Mouse (Mus musculus) central nervous system, embryonic 14 days (tissue): ENCODE results near the gene Pomgnt1. TPM values are rescaled to one million over a fixed set of nuclear protein-coding genes. Genes with fewer than 3 reads are reported as not detected.

Source experiments
- polyA plus RNA-seq: library from polyadenylated mRNA; depleted of rRNA; stranded (reverse); fragments of >200 nt; gene quantifications from 2 replicates; pipeline ENCODE4 v1.2.3, GENCODE M21; 2012; rRNA removed

The Pomgnt1 gene
- 70.4 and 74.7 TPM in 2 replicates for polyA plus RNA-seq

DNA sequence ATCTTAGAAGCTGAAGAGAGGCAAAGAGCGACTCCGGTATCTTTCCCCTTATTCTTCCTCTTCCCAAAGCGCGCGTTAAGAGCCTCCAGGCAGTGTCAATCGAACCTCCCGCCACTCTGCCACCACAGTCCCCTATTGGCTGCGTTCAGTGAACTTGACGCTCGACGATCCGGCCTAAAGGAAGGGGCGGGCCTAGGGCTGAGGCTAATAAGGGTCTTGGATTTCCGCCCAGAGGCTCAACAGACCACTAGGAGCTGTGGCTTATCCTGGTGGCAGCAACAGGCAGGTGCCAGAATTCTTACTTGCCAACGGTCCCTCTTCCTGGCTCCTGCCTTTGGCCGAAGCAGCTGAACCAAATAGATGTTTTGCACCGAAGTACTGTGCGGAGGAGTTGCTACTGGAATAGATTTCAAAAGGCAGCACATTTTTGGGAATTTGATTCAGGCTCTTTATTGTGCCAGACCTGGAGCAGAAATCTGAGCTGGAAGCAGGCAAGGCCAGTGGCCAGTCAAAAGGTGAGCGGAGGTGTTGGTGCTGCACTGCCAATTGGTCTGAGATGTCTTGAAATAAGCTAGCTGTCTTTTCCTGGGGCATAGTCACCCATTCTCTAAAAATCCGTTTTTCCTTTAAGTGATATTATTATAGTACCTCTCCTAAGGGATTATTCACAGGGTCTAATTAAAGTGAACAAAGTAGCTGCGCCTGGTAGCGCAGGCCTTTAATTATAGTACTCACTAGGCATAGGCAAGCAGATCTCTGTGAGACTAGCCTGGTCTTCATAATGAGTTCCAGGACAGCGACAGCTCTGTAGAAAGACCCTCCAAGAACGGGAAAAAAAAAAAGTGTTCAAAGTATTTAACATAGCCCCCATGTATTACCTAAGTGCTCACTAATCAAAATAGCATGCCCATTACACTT, at the start of gene Pomgnt1, which contains the start of gene Rad54l:
Pomgnt1 (plus strand) TSS at position 239 of the 918 bp plus-strand sequence.
Rad54l (minus strand) TSS at position 89 of the 918 bp plus-strand sequence.

DNA sequence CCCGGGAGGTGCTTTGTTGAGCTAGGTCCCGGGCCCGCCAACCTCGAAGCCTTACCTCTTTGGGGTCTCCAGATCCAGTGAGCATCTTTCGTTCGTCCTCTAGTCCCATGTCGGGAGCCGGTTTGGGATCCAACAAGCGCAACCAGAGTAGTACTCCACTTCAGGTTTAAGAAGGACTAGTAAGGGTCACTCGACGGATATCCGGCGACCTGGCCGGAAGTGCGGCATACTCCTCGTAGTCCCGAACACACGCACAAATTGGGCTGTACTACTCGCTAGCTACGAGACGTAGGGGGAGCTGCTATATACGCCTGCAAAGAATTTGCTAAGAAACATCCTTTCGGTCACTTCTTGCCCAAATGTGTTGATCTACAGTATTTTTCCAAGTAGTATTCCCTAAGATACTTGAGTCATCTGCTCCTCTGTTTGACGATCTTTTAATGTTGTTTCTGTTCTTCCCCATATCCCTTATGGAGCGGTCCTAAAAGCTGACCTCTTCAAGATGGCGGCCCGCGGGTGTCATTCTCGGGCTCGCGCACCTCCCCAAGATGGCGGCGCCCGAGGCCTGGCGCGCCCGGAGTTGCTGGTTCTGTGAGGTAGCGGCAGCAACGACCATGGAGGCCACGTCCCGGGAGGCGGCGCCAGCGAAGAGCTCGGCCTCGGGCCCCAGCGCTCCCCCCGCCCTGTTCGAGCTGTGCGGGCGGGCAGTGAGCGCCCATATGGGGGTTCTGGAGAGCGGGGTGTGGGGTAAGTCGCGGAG, 48.6 kb upstream of the Pomgnt1 start, which contains the start of the genes Uqcrh and Lrrc41:
Uqcrh (minus strand) TSS at position 211 of the 760 bp plus-strand sequence.
Lrrc41 (plus strand) TSS at position 409 of the 760 bp plus-strand sequence.

DNA sequence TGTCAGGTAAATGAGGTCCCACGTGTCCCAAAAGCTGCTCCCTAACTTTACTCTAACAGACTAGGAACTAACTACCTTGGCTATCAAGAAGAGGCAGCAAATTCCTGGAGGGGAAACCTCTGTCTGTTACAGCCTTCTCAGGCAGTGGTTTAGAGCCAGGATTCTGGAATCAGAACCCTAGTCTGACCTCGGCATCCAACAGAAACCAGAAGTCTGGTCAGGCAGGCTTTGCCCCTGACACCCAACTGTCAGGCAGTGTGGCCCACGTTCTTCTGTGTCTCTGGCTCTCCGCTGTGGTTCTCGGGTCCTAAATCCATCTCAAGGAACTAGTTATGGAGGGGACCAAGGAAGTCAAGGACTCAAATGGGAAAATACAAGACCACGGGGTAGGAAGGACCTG, 27.6 kb downstream of the Pomgnt1 start, which contains the start of gene Lurap1:
Lurap1 (minus strand) TSS at position 101 of the 400 bp plus-strand sequence.

DNA sequence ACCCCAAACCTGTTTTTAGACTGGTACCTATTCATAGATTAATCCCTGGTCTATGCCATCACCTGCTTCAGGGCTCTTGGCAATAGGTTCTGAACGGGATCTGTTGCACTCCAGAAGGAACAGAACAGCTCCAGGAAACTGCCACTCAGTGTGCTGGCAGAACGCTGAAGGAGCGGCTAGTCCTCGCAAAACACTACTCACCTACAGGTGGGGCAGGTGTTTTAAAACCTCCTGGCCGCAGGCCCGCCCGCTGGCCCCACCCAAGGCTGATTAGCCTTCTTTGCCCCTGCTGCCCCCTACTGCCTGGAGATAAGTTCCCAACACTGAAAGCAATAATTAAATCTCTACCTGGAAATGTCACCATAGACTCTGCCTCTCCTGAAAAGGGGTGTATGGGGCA, 43.8 kb downstream of the Pomgnt1 start, which contains the start of gene Tspan1:
Tspan1 (minus strand) TSS at position 198 of the 400 bp plus-strand sequence.

DNA sequence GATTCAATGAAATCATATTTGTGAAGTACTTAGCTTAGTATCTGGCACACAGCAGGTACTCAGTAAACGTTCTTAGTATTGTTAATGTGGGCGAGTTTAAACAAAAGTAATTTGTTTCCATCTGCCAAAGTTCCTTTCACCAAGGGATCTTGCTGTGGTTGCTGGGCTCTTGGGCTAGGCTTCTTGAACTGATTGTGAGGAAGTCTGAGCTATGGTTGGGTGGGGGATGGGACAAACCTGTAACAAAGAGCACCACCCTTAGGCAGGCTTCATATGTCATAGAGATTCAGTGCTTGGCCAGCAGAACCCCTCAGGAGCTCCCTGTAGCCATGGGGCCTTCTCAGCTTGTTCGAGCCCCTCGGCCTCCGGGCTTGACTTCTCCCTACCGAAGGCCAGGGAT, 49.4 kb downstream of the Pomgnt1 start, which contains the start of the genes 1700042G07Rik and Gm49337:
1700042G07Rik (plus strand) TSS at position 301 of the 400 bp plus-strand sequence.
Gm49337 (plus strand) TSS at position 313 of the 400 bp plus-strand sequence.

Other genes starting within 250 kb of the Pomgnt1 start
- 0.04 and 0.11 TPM in 2 replicates for gene Kncn, start 239.4 kb upstream of the Pomgnt1 start, polyA plus RNA-seq
- gene 6430628N08Rik, start 233.2 kb upstream of the Pomgnt1 start, polyA plus RNA-seq, result 0.14 and 0.20 TPM in 2 replicates
- gene Dmbx1, start 183.9 kb upstream of the Pomgnt1 start, polyA plus RNA-seq, result 3.8 and 5.6 TPM in 2 replicates
- gene Faah, start 105.9 kb upstream of the Pomgnt1 start, polyA plus RNA-seq, result 12.3 and 14.6 TPM in 2 replicates
- gene Nsun4, start 70.0 kb upstream of the Pomgnt1 start, polyA plus RNA-seq, result 8.6 and 9.5 TPM in 2 replicates
- gene Uqcrh, start 48.8 kb upstream of the Pomgnt1 start, polyA plus RNA-seq, result 512 and 551 TPM in 2 replicates
- 41.6 and 43.3 TPM in 2 replicates for gene Lrrc41, start 48.6 kb upstream of the Pomgnt1 start, polyA plus RNA-seq
- gene Rad54l, start 150 bp upstream of the Pomgnt1 start, polyA plus RNA-seq, result 12.4 and 17.1 TPM in 2 replicates
- gene Lurap1, start 27.5 kb downstream of the Pomgnt1 start, polyA plus RNA-seq, result 1.0 and 1.2 TPM in 2 replicates
- 0.24 and 0.26 TPM in 2 replicates for gene Tspan1, start 43.8 kb downstream of the Pomgnt1 start, polyA plus RNA-seq
- gene 1700042G07Rik, start 49.5 kb downstream of the Pomgnt1 start, polyA plus RNA-seq, result not detected in 2 replicates
- not detected in 2 replicates for gene Gm49337, start 49.5 kb downstream of the Pomgnt1 start, polyA plus RNA-seq
- gene Pik3r3, start 97.8 kb downstream of the Pomgnt1 start, polyA plus RNA-seq, result 93.3 and 109 TPM in 2 replicates